Mouse (Mus musculus) monocyte, adult 59 days (primary cell): ENCODE measurements around the gene Gm28635. TPM values are rescaled to one million over a fixed set of nuclear protein-coding genes. Genes with fewer than 3 reads are reported as not detected.

Source experiments
- total RNA-seq, 2 experiments: library from RNA; stranded (reverse); gene quantifications; one replicate each; pipeline ENCODE4 v1.2.4; 2023

The Gm28635 gene
- not detected for total RNA-seq

GRCm38 (mm10) chr2:84677968-84678880 lies at the start of gene Gm28635, which contains the start of gene Med19:
Gene Gm28635, minus strand, starts transcription at chr2:84678041.
Gene Med19, plus strand, starts transcription at chr2:84678402.

GRCm38 (mm10) chr2:84727172-84727858 lies 49.5 kb upstream of the Gm28635 start, which contains the start of gene Clp1:
Gene Clp1, minus strand, starts transcription at chr2:84727350.

GRCm38 (mm10) chr2:84714811-84715561 lies 37.1 kb upstream of the Gm28635 start, which contains the start of gene Zdhhc5:
Gene Zdhhc5, minus strand, starts transcription at chr2:84715180.

GRCm38 (mm10) chr2:84679016-84679415 lies 1.2 kb upstream of the Gm28635 start, which contains the start of gene Tmx2:
Gene Tmx2, minus strand, starts transcription at chr2:84679140.

GRCm38 (mm10) chr2:84670569-84670933 lies 7.3 kb downstream of the Gm28635 start, which contains the start of gene Selenoh:
Gene Selenoh, minus strand, starts transcription at chr2:84670770.

GRCm38 (mm10) chr2:84658806-84659205 lies 19.0 kb downstream of the Gm28635 start, which contains the start of gene Btbd18:
Gene Btbd18, plus strand, starts transcription at chr2:84659079.

GRCm38 (mm10) chr2:84650464-84651195 lies 27.2 kb downstream of the Gm28635 start, which contains the start of gene Ctnnd1:
Gene Ctnnd1, minus strand, starts transcription at chr2:84650765.

Other genes starting within 250 kb of the Gm28635 start
- 1 to 10 TPM; 4.6 to 5.7 TPM for gene Tfpi, start 201.3 kb downstream of the Gm28635 start, total RNA-seq
- gene Ctnnd1, start 27.3 kb downstream of the Gm28635 start, total RNA-seq = 10 to 100 TPM; 63.0 to 73.0 TPM
- gene Btbd18, start 19.0 kb downstream of the Gm28635 start, total RNA-seq = under 1 TPM; 0.21 TPM
- 10 to 100 TPM; 22.3 to 23.7 TPM for gene Selenoh, start 7.3 kb downstream of the Gm28635 start, total RNA-seq
- gene Med19, start 361 bp upstream of the Gm28635 start, total RNA-seq = 1 to 10 TPM; 8.4 to 8.7 TPM
- gene Tmx2, start 1.1 kb upstream of the Gm28635 start, total RNA-seq = 10 to 100 TPM; 23.2 to 24.2 TPM
- gene Zdhhc5, start 37.1 kb upstream of the Gm28635 start, total RNA-seq = 10 to 100 TPM; 41.6 to 44.0 TPM
- gene Clp1, start 49.3 kb upstream of the Gm28635 start, total RNA-seq = 10 to 100 TPM; 12.3 to 14.4 TPM
- gene Ypel4, start 56.0 kb upstream of the Gm28635 start, total RNA-seq = not detected
- not detected for gene Gm19426, start 65.6 kb upstream of the Gm28635 start, total RNA-seq
- gene Serping1, start 97.4 kb upstream of the Gm28635 start, total RNA-seq = 1 to 10 TPM in 1 of 2 experiments, under 1 TPM in 1; 0.39 to 2.2 TPM
- gene Ube2l6, start 120.8 kb upstream of the Gm28635 start, total RNA-seq = 10 to 100 TPM; 27.3 to 35.8 TPM
- not detected for gene Smtnl1, start 144.6 kb upstream of the Gm28635 start, total RNA-seq
- gene Timm10, start 149.0 kb upstream of the Gm28635 start, total RNA-seq = 10 to 100 TPM in 1 of 2 experiments, 1 to 10 TPM in 1; 10.0 to 12.7 TPM
- 1 to 10 TPM in 1 of 2 experiments, under 1 TPM in 1; 0.16 to 1.1 TPM for gene Slc43a1, start 160.8 kb upstream of the Gm28635 start, total RNA-seq
- not detected for gene Rtn4rl2, start 208.7 kb upstream of the Gm28635 start, total RNA-seq